Mouse (Mus musculus) kidney, postnatal 4 days (tissue): Measurements from ENCODE around the gene Gprin3.

Source experiments
- DNase-seq, 2 experiments: peaks; one replicate each; pipeline ENCODE4 v3.0.0; 2021; ENCODE audit warnings: mixed read lengths in 2 of 2

Gene Gprin3

DNA sequence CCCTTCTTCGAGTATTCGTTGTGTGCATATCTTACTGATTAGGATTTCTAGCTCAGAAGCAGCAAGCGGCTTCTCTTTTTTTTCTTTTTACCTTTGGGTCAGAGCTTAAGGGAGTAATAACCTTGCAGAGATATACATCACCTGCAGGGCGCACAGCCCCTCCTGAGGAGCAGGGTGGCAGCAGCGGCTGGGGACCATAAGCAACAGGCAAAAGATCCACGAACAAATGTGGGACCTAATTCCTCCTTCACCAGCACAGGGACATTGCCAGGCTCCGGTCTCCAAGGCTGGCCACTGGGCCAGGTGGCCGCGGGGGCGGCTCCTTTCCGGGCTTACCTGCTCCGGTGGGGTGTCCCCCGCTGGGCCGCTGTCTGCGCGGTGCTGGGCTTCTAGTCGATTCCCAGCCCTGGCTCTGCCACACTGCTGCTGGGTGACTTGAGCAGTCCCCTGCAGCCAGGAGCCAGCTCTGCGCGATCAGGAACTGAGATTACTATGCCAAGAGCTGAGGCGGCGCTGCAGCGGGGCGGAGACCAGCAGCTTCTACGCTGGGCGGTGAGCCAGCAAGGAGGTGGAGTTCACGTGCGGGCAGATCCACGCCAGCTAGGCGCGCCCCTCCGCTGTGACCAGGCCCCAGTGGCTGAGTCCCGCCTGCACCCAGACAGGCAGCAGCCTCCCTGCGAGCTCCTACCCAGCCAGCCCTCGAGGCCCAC is at the start of gene Gprin3:
TSS of gene Gprin3 (minus strand) at position 471 of the 710 bp plus-strand sequence.
- peak; percentile 89 to 94 for DNase-seq

DNA sequence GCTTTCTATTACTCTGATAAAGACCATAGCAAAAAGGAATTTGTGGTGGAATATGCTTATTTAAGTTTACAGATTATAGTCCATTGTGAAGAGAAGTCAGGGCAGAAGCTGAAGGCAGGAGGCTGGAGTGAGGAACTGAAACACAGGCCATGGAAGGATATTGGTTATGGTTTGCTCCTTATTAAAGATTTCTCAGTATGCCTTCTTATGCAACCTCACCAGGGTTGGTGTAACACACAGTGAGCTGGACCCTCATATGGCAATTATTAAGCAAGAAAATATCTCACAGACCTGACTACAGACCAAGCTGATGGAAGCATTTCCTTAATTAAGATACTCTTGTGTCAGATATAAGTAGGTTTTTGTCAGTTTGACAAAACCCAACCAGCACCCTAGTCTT is 32.8 kb upstream of the Gprin3 start:
- DNase-seq, result no peak

DNA sequence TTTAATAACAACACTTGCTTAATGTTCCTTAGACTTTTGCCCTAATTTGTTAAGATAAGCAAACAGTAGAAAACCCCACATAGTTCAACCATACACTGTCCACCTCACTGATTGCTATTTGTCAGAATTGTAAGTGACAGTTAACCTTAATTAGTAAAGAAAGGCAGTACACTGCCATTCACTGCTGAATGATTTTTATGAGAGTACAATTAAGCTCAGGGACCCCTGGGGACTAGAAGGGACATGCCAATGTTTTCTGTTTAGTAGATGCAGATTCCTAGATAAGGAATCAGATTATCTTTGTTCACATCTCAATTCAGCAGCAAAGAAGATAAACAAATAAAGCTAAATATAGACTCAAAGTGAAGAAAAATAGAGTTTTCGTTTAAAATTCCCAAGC is 30.0 kb upstream of the Gprin3 start:
- DNase-seq, result no peak

DNA sequence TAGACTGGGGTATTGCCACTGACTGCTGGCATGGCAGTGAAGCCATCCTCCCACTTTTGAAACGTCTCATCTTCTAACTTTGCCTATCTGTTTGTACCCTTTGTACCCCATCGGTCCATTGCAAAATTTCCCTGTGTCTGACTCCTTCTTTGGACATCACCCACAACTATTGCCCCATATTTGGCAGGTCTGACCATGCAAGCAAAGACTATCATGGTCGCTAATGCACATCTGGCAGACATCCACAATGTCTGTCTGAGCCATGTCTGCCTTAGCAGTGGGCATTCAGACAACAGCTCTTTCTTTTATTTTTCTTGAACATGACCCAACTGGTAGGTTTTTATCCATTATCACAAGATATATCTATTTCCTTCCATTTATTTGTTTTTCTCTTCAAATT is 25.3 kb upstream of the Gprin3 start:
- DNase-seq, result no peak

DNA sequence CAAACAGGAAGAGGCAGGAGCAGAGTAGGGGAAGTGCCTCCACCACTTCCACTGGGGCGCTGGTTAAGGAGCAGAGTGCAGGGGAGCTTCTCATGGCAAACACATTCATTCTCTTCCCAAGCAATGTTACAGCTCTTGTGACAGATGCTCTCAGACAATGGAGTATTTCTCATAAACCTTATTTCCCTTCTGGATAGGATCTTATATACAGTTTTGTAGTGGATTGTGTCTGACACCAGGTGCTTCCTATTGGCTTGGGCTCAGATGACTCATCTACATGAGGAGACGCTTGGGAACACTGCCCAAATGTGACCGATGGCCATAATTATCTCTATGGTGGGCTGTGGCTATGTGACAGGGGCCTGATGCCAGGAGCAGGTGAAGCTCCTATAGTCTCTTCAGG is 19.0 kb upstream of the Gprin3 start:
- DNase-seq, result no peak

DNA sequence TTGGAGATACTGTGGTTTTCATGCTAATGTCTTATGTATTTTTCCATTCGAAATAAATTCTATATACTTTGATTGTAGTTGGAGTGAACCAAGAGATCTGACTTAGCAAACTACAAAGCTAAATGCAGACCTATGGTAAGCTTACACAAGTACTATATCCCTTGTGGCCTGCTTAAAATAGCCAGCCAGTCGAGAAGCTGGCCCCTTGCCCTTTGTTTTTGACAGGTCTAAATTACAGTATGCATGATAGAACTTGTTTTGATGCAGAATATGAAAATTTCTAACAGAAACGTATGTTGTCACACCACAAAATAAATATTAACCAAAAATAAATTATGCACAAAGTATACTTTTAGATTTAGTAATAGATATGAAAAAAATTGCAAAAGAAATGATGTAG is 9.8 kb upstream of the Gprin3 start:
- no peak for DNase-seq

DNA sequence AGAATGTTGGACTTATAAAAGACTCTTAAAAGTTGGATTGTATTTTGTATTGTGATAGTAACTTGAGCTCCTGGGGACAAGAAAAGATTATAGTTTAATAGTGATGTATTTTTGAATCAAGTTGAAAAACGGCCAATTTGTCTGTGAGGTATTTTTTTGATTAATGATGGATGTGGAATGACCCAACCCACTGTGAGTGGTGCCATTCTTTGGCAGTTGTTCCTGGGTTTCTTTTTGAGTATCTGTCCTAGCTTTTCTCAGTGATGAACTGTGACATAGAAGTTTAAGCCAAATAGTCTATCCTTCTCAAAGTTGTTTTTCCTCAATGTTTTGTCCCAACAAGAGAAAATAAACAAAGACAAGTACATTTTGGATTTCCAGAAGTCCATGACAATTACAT is 7.0 kb upstream of the Gprin3 start:
- no peak for DNase-seq

DNA sequence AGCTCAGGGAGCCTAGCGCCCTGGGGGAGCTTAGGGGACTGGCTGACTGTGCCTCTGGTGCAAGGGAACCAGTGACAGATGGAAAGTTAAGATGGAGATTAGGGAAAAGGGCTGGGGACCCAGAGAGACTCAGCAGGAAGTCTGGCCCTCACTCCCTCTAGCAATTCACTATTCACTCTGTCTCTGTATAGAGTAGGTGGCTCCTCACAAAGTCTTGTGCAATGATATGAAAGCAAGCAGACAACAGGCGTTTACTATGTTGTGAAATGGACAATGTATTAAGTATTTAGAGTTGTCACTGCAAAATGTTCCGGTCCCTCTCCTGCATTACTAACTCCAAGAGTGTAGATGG is 416 bp upstream of the Gprin3 start:
- DNase-seq, result no peak

DNA sequence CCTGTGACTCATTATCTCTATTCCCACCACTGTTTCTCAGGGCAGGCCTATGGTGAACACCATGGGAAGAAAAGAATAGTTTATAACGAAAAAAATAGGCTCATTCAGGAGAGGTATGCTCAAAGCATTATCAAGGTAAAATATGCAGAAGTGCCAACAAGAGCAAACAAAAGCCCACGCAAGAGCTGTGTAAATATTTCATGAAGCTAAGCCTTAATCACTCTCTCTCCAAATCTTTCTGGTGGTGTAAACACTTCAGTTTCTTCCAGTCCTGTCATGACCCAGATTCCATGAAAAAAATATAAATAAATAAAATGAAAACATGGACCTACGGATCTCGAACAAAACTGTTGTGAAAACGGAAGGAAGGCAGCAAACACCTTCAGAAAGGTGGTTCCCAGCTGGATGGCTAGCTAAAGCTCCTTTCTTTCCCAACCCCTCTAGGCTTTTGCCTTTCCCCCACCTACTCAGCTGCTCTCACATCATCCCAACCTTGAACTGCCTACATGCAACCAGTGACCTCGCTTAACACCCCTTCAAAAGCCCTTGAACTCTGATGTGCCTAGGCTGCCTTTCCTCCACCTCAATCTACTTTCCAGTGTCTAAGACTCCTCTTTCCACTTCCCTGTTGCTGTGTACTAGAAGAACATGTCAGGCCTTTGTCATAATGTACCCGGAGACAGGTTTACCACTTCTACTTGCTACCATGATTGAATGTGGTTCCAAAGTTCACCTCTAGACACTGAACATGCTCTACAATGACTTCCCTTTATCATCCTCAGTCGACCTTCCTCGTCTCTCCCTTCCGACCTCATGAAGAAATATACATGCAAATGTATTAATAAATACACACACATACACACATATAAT is 988 bp downstream of the Gprin3 start:
- DNase-seq, result no peak

DNA sequence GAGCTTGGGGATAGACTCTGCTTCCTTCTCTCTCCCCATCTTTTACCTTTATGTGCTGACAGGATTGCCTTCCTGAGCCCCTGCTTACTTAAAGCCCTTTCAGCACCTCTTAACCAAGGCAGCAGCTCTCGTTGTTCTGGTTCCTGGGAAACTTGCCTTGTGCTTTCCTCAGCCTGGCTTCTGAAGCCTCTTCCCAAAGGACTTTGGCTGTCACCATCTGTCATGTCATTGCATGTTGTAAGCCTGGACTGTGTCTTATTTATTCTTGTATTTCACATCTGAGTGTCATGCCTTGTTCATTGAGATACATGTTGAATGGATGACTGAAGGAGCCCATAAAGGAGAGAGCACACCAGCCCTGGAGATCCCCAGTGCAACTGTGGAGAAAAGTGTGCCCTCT is 2.3 kb downstream of the Gprin3 start:
- no peak for DNase-seq

DNA sequence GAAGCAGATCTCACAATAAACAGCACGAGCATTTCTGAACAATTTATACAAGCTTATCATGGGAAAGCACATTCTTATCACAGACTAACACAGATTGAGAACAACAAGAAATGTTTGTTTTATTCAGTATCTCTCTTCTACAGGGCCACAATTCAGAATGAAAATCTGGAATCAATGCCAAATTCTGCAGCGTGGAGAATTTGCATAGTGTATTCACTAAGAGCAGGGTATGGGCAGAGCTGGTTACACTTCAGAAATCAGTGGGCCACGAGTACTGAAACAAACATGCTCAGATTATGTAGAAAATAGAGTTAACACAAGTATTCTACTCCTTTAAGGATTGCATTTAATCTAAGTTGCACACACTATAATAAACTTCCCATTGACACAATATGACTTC is 6.8 kb downstream of the Gprin3 start:
- DNase-seq, result no peak

DNA sequence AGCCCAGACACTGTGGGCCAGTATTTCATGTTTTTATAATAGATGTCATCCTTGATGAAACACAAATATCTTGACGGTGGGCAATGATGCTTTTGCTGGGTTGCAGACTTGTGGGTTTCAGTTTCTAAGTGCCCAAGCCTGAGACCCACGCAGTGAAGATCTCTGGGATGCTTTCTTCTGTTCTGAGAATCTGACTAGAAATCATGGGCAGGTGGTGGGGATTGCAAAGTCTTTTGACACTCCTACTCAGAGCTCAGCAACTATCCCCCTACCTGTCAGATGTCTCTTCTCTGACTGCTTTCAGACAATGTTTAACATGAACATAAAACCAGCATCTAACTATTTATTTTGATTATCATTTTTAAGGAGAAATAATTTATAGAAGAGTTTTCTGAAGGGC is 7.4 kb downstream of the Gprin3 start:
- DNase-seq, result no peak

DNA sequence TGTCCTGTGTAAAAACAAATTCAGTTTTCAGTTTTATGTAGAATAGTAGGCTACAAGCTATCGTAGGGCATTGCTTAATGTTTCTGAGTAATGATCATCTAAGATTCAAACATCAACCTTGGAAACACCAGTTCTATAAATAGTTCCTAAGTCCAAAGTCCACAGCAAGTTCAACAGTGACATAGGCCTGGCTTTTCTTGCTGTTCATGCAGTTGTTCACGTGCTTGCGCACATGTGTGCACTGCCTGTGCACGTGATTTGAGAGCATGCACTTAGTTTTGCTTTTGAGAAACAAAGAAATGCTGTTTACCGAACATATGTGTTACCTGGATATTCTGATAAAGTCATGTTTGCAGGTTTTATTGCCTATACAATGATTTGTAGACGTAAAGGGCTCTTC is 11.3 kb downstream of the Gprin3 start:
- peak in 1 of 2 experiments; percentile 23 for DNase-seq

DNA sequence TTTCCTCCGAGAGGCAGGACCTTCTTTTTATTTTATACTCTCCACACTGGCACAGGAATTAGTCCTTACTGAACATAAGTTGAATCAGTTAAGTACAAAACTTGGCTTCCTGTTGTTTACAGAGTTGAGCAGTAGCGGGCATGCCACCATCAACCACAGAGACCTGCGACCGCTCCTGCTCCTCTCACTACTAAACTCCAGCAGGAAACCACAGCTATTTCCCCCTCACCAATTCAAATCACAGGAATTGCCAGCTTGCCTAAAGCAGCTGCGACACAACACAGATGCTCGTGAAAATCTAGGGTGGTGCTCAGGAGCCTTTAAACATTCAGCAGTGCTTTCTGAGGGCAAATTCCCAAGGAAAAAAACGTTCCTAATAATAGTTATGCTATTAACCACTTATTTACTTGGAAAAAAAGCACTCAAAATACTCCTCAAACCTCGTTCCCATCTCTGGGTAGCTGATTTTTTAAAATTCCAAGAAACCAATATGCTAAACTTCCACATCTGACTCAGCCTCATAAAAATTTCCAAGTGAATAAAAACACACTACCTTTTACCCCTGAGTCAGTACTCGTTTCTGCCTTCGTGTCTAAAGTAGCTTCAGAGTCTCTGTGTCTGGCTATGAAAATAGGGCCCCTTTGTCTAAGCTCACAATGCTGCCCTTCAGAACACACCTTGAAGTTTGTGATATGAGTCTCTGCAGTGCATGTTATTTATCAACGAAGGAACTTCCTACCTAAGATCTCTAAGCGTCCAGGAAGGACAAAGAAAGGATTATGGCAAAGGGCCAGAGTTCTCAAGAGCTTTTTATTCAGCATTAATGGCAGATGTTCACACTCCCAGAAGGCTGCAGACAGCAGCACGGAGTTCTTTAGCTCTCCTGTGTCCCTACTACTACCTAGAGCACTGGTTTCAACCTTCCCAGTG is 13.4 kb downstream of the Gprin3 start:
- DNase-seq, result no peak

DNA sequence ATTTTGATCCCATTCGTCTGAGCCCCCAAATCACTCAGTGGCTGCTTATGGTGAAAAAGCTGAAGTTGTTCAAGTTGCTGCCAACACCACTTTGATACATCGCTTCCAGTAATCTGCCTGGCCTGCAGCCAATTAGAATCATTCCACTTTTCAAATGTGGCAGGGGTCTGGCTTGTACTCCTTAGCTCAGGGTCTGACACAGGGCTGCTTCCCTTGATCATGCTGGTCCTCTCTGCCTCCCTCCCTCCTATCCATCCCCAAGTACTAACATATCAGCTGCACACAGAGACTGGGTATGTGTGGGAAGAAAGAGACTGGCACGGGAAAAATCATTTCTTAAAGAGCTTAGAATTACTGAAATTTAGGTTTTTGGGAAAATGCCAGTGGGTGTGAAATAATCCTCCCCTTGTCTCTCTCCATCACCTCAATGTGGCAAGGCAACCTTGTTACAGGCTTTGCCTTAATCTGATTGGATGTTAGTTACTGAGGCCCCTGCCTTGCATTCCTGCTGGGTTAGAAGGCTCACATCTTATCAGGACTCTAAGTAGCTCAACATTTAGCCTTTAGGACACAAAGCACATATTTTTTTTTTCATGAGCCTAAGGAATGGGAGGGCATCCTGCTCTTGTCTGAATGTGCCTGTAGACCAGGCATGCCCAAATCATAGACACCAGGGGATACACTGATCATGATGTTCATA is 16.9 kb downstream of the Gprin3 start:
- DNase-seq, result no peak

DNA sequence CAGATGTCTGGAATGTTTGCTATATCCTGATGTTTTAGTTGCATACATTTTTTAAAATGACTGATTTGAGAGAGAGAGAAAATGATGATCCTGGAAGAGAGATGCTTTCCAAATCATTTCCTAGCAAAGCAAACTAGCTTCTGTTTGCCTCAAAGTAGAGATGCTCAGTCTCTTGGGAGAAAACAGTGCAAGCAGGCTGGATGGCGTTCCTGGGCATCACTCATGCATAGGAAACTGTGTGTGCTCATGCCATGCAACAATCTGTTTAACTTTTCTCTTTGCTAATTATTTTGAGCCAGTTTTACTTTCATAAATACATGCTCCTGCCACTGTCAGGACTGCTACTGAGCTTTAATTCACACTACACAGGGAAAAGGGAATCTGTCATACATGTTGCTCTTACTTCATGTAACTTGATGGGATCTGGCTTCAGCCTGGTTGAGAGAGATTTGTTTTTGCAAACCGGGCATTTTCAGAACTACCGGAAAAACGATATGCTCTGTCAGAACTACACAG is 18.6 kb downstream of the Gprin3 start:
- DNase-seq, result no peak

DNA sequence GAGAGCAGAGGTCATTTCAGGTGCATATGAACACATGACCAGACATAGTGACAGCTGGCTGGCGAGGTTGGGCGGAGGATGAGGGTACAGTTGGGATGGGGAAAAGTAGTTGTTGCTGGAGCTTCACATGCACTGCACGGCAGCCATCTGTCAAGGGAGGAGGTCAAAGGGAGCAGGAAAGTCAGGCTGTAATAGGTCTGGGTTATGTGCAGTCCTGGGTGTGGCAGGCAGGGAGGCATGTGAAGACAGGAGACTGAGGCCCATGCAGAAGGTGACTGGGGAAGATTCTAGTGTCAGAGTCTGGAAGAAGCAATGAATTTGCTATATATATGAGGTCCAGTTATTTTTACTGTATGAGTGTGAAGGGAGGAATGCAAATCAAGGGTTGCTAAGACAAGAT is 35.9 kb downstream of the Gprin3 start:
- no peak for DNase-seq

DNA sequence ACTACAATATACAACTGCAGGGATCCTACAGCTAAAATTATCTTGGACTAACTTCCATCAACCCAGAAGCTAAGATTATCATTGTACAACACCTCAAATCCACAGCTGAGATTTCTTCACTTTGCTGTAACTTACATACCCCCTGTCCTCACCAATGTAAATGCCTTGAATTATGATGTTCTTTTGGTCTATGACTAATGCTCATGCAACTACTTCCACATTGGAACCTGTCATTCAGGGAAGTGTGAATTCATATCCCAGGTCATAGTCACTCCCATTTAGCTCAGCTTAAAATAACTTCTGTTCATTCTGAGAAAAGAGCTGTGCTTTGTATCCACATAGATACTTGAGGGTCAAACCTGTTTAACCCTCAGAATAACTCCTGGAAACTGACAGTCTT is 60.8 kb downstream of the Gprin3 start:
- no peak for DNase-seq

DNA sequence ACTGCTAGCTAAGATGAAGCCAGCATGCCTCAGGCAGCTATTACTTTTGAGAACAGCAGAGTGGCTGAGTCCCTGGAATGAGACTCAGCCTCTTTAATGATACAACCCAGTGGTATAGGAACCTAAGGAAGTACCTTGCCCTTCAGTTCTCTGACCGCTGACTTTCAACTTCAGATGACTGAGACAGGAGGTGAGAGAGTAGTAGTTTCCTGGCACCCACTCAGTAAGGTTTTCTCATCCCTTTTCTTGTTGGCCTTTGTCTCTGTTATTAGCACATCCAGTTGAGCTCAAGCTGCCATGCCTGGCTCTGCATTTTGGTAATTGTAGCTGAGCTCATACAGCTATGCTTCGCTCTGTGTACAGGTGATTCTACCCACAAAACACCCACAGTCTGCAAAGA is 62.8 kb downstream of the Gprin3 start:
- no peak for DNase-seq

DNA sequence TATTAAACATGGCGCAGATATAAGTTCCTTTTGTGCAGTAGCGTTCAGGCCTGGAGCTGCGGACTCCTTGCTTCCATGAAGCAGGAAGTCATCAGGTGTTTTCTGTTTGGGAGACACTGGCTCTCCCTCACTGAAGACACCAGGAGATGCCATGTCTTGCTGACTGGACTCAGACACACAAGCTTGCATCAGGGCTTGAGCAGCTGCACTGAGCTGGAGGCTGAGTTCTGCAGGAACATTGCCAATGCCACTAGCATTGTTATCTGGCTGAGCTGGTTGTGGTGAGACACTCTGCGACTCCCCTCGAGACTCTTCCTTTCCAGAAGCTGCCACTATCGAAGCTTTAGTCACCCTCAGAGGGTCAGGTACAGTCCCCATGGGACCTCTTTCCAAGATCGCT is 71.2 kb downstream of the Gprin3 start:
- DNase-seq, result no peak

DNA sequence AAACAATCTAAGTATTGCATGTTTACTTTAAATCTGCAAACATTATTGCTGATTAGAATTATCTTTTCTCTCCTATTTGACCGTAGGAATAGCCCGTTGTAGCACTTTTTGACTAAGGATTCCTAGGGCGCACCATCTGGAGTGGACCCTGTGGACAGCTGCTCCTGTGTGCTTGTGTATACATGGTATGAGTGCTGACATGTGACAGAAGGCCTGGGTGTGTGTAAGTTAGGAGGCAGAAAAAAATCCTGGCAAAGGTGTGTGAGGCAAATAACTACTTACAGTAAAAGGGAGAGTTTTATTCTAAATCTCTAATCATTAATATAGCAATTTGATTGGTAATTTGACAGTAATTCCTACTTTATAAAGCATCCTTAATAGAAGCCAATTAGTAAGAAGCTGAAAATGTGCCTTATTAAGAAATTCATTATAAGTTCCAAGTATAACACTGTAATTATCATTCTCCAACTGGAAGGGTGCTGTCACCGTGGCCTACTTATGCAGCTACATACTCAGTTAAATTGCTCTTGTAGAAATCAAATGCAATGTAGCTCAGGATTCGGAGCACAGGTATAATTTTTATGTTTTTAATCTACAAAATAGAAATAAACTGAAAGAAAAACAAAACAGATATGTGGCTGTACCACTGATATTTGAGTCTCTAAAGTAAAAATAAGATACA is 74.8 kb downstream of the Gprin3 start:
- DNase-seq, result no peak

DNA sequence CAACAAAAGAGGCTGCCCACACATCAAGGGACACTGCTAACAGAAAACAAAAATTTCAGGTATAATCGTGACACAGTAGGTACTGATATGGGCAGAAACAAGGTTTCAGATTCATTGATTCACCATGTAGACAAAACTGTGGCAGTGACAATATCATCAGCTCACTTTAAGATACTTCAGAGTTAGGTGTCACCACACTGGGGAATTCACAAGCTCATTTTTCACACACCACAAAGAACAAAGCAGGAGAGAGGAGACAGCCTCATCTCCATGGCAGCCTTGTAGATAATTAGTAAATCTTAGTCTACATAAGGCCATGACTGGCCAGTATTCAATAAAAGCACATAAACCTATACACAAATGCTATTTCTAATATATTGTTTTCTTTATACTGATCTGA is 77.4 kb downstream of the Gprin3 start:
- no peak for DNase-seq
